Mouse (Mus musculus): ENCODE measurements at regions not wholly inside any gene's neighbourhood (a gene's known extent, or its start where the extent isn't known, plus 50 kb on each side); places are given as distances from the start of the nearest gene placed in this dataset.

DNA sequence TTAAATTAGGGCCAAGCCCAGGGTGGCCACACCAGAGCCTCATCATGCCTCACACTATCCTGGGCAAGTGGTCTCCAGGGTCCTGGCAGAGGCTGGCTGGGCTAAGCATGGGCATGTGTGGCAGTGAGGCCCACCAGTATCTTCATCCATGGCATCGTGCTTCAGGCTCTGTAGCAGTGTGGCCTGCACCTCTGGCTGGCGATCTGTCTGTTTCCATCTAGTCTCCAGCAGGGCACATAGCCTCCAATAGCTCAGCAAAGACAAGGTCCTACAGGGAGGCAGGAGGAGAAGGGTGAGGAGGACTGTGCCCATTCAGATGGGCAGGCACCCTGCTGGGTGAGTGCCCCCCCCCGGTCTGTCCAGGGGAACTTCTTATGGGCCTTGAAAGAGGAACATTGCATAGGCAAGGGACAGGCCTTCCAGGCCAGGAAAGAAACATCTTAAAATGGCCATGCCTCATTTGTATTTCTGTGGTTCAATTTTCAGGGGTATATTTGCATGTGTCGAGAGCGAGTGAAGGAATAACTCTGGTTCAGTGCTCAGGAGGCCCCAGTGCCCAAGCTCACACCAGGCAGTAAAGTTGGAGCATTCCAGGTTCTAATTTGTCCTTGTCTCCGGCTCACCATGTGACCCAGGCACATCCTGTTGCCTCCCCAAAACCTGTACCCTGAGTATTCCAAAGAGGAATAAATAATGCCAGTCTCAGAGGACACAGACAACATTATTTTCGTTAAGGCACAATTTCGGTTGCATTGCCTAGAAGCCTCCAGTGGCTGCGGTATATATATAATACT, 60.4 kb upstream of the Ppara start:
- no peak for DNase-seq (ENCODE audit: low spot score in 2 of 2)

GRCm38 (mm10) chr15:85675126-85675525, 59.7 kb upstream of the Ppara start:
- DNase-seq (ENCODE audit: low spot score in 2 of 2): no peak

DNA sequence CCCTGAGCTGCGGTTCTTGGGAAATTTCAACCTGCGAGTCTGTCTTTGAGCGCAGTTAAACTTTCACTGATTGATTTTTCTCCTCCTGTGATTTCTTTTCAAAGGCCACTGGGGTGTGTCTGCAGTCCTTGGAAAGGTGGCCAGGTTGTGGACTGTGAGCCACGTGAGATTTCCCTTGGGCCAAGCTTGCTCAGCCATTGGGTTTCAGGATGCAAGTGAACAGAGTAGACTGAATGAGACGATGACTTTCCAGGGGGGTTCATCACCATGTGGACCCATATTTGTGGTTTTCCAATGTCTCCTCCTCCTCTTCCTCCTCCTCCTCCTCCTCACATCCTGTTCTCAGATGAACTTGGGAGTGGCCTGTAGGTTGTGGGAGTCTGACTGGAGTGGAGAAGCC, 59.0 kb upstream of the Ppara start:
- DNase-seq (ENCODE audit: low spot score in 2 of 2): no peak

GRCm38 (mm10) chr15:85676156-85676555, 58.6 kb upstream of the Ppara start:
- DNase-seq (ENCODE audit: low spot score in 2 of 2): no peak

- DNase-seq (ENCODE audit: low spot score in 2 of 2): no peak
Measured at GRCm38 (mm10) chr15:85676871-85677270, 57.9 kb upstream of the Ppara start.

DNA sequence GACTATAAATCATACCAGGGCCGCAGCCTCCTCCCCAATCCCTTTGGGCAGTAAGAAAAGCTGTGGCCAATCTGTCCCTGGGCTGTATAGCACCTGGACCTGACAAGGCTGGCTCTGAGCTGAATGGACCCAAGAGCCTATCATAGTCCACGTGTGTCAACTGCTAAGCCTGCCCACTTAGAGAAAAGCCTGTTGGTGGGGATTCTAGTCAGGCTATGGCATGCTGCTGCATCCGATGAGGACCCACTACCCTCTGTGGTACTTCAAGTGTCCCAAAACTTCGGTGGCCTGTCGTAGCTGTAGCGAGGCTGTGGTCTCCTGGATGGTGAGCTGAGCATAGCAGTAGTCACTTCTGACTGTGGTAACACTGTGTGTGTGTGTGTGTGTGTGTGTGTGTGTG, 57.4 kb upstream of the Ppara start:
- DNase-seq (ENCODE audit: low spot score in 2 of 2): no peak

- no peak for DNase-seq (ENCODE audit: low spot score in 2 of 2)
Measured at GRCm38 (mm10) chr15:85677855-85678254, 56.9 kb upstream of the Ppara start.

DNA sequence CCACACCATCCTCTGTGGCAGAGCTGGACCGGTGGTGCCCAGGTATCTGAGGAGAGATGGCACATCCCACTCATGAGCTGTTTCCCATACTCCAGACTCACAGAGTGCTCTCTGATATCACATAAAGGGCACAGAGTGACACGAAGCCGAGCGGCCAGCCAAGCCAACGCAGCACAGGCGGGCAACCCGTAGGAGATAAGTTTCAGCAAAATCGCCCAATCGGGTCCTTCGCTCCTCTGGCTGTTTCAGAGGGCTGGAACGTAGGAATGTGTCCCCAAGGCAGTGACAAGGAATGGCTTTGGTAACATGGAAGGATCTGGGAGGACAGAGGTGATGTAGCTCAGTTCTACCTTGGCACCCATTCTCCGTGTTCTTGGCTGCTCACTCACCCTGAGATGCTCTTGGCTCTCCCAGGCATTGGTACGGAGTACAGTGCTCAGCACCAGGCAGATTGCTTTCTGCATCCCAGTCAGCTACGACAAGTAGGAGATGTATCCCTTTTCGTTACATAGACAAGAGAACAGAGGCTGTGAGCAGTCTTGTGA, 56.4 kb upstream of the Ppara start:
- DNase-seq (ENCODE audit: low spot score in 2 of 2): no peak

DNA sequence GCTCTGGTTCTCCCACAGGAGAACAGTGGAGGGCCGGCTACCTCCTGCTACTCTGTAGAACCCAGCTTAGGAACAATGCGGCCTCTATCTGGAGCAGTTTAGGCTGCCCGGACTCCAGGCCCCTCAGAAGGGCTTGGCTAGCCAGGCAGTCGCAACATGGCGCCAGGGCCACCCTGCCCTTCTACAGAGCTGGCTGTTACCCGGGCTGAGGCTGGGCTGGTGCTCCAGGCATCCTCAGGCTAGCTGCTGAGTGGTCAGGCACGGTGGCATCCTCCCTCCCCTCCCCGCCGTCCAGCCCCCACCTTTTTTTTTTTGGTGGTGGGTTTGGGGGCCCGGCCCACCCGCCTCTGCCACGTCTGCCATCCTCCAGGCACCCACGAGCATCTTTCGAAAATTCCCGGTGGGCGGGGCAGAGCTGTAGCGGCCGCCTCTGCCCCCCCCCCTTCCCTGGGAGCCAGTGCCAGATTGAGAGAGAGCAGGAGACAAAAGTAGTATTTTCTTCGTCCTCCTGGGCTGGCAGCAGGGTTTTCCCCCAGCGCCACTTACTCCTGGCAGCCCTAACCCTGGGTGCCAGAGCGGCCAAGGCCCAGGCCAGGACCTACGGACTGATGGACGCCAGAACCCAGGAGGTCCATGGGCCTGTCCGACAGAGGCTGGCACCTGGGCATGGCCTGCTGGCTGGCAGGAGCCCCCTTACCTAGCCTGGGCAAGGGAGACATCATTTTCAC, 55.6 kb upstream of the Ppara start:
- DNase-seq (ENCODE audit: low spot score in 2 of 2): no peak

- no peak for DNase-seq (ENCODE audit: low spot score in 2 of 2)
Measured at GRCm38 (mm10) chr15:85679864-85680428, 54.8 kb upstream of the Ppara start.

DNA sequence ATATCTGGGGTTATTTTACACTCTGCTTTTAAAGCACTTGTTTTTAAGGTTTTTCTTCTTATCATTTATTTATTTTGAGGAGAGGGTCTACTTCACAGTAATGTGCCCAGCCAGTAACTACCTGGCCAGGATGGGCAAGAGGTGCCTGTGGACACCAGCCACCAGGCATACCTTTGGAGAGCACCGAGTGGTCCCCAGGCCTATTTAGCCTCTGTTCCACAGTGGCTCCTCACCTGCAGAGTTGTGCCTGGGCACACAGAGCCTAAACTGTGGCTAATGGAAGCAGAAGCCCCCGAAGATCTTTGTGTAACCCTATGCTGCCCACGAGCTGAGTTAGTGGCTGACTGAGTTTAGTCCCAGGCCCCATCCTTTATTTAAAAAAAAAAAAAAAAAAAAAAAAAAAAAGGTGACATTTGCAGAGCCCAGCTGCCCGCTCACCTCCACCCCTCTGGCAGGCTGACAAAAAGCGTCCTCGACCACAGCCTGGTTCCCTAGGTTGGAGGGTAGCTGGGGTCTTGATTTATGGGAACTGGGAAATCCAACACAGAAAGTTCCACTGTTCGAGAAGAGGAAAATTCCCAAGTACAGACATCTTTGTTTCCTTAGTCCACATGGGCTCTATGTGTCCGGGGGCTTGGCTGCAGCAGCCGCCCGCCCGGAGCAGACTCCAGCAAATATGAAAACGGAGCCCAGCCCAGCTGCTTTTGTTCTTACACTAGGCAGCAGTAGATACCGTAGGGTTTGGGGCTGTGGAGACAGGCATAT, 54.1 kb upstream of the Ppara start:
- DNase-seq (ENCODE audit: low spot score in 2 of 2): no peak

DNA sequence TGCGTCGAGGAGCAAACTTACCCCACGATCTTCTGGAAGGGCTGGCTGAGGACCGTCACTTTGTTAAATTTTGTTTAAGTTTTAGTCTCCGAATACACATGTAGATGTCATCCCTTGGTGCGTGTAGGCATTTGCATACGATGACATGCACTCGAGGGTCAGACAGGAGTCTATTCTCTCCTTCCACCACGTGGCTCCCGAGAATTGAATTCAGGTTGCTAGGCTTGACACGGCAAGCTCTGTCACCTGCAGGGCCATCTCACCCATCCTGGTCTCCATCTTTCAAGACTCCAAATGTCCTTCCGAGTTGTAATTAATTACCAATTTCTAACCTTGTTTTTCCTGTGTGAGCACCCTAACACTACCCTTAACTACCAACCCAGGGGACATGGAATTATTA, 52.7 kb upstream of the Ppara start:
- DNase-seq (ENCODE audit: low spot score in 2 of 2): no peak

- no peak for DNase-seq (ENCODE audit: low spot score in 2 of 2)
Measured at GRCm38 (mm10) chr15:85682780-85683179, 52.0 kb upstream of the Ppara start.

GRCm38 (mm10) chr15:85683271-85683670, 51.5 kb upstream of the Ppara start:
- no peak for DNase-seq (ENCODE audit: low spot score in 2 of 2)

GRCm38 (mm10) chr15:85683716-85684115, 51.1 kb upstream of the Ppara start:
- DNase-seq (ENCODE audit: low spot score in 2 of 2): no peak

- no peak for DNase-seq (ENCODE audit: low spot score in 2 of 2)
Measured at GRCm38 (mm10) chr15:85684164-85684708, 50.5 kb upstream of the Ppara start.

GRCm38 (mm10) chr15:85684875-85685274, 49.9 kb upstream of the Ppara start:
- DNase-seq (ENCODE audit: low spot score in 2 of 2): no peak
